Mouse (Mus musculus) midbrain, embryonic 16.5 days (tissue): ENCODE data around the gene Snx10. TPM values are rescaled to one million over a fixed set of nuclear protein-coding genes. Genes with fewer than 3 reads are reported as not detected.

Source experiments
- ATAC-seq: fragments of 200-750 bp; cut with Nextera tagmentation; 2 replicates; pipeline ENCODE4 v1.8.0; 2017; ENCODE audit warnings: moderate TSS enrichment
- H3K27ac ChIP-seq: fragments of 300-500 bp; sonication (generic); 2 replicates; pipeline ENCODE4 v1.5.1; 2014; ENCODE audit warnings: mild to moderate bottlenecking, low read length, mixed read lengths
- H3K27me3 ChIP-seq: fragments of 300-500 bp; sonication (generic); 2 replicates; pipeline ENCODE4 v1.6.1; 2014; ENCODE audit warnings: low read depth, low read length, mixed read lengths; ENCODE audit not compliant: control insufficient read depth, insufficient read depth
- H3K36me3 ChIP-seq: fragments of 300-500 bp; sonication (generic); 2 replicates; pipeline ENCODE4 v1.6.1; 2014; ENCODE audit warnings: mild to moderate bottlenecking, low read length, moderate library complexity, mixed read lengths; ENCODE audit not compliant: control insufficient read depth, insufficient read depth
- H3K4me1 ChIP-seq: fragments of 300-500 bp; sonication (generic); 2 replicates; pipeline ENCODE4 v1.6.1; 2014; ENCODE audit warnings: mild to moderate bottlenecking, low read length, mixed read lengths; ENCODE audit not compliant: control insufficient read depth, insufficient read depth
- H3K4me2 ChIP-seq: fragments of 300-500 bp; sonication (generic); 2 replicates; pipeline ENCODE4 v1.6.1; 2014; ENCODE audit warnings: mild to moderate bottlenecking, low read length, mixed read lengths
- H3K4me3 ChIP-seq: fragments of 300-500 bp; sonication (generic); 2 replicates; pipeline ENCODE4 v1.5.1; 2014; ENCODE audit warnings: low read depth, mild to moderate bottlenecking, low read length, moderate library complexity, mixed read lengths
- H3K9ac ChIP-seq: fragments of 300-500 bp; sonication (generic); 2 replicates; pipeline ENCODE4 v1.6.1; 2014; ENCODE audit warnings: low read depth, low read length, mixed read lengths
- H3K9me3 ChIP-seq: fragments of 300-500 bp; sonication (generic); replicated peaks from 2 replicates; pipeline ENCODE4 v1.6.1; 2014; ENCODE audit warnings: mild to moderate bottlenecking, low read length, mixed read lengths; ENCODE audit not compliant: control insufficient read depth, poor library complexity, severe bottlenecking
- WGBS: fragments of 180-500 bp; shearing (Covaris S2); extraction: QIAGEN DNeasy Blood & Tissue Kit; methylation state at CpG from one replicate; pipeline ENCODE4 v1.1.7; 2014; 5-methylcytosine and 5-hydroxymethylcytosine counted together
- polyA plus RNA-seq: library from polyadenylated mRNA; unstranded; fragments of >200 nt; fragmentation: Nextera tagmentation; extraction: Ambion mirVana; gene quantifications from 2 replicates; pipeline ENCODE4 v1.2.1, GENCODE M21; 2015

The Snx10 gene
- polyA plus RNA-seq, 1 experiment from 2014 or later, result 68.9 TPM

DNA sequence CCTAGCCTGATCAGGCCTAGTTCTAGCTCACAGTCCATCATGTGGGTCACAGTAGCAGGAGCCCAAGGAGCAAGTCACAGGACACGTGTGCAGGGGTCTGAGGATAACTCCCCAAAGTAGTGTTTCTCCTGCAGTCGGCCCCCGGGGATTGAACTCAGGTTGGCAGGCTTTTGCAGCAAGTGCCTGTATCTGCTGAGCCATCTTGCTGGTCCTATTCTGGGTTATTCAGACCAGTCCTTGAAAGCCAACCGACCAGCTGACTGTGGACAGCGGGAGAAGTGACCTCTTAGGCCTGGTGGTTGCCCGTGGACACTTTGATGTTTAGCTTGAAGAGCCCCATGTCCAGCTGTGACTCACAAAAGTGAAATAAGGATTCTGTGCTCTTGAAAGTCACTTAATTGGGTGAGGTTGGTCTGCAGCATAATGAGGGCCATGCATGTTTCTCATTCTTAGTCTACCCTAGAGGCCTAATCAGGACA, 20.0 kb downstream of the Snx10 start:
- ATAC-seq, result no peak

DNA sequence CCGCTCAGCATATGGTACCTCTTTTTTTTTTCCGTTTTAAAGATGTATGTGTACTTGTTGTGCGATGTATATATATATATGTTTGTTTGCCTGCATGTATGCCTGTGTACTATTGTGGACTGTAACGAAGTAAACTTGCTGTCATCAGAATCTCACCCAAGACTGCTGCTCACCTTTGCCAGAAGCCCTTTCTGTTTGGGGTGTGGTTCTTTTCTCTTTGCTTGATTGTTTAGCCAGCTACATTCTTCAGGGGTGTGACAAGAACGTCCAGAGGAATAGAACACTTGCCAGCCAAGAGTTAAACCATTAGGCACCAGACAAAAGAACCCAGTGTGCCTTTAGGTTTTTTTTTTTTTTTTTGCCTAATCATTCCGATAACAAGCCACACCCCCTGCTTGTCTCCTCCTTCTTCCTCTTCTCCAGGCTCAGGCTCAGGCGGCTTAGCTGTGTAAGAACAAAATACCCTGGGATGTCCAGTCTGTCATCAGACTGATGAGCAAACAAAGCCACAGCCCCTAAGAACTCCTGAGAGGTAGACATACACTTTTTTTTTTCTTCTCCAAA, 20.5 kb downstream of the Snx10 start:
- Histone ChIP-seq H3K9me3 (no peaks in the 10 kb centered on the region), H3K4me2 (no peak overlapping the region), H3K4me3 (no peak overlapping the region), H3K9ac (no peak overlapping the region), H3K27ac (no peak overlapping the region), H3K36me3 (no peaks in the 10 kb centered on the region), H3K27me3 (no peaks in the 10 kb centered on the region), H3K4me1 (peaks cover 5% of the 10 kb centered on the region)
- no peak for ATAC-seq
- 28% methylated on average over 7 of the region's 7 CpGs for WGBS

More for the DNA sequence above, 20.0 kb downstream of the Snx10 start:
- H3K27ac ChIP-seq, result no peak overlapping the region
- H3K9me3 ChIP-seq, result no peaks in the 10 kb centered on the region
- H3K36me3 ChIP-seq, result no peaks in the 10 kb centered on the region
- 31% methylated on average over 6 of the region's 6 CpGs for WGBS
- H3K27me3 ChIP-seq, result no peaks in the 10 kb centered on the region
- H3K4me2 ChIP-seq, result no peak overlapping the region
- no peak overlapping the region for H3K4me3 ChIP-seq
- H3K9ac ChIP-seq, result no peak overlapping the region
- H3K4me1 ChIP-seq, result peaks cover 5% of the 10 kb centered on the region

DNA sequence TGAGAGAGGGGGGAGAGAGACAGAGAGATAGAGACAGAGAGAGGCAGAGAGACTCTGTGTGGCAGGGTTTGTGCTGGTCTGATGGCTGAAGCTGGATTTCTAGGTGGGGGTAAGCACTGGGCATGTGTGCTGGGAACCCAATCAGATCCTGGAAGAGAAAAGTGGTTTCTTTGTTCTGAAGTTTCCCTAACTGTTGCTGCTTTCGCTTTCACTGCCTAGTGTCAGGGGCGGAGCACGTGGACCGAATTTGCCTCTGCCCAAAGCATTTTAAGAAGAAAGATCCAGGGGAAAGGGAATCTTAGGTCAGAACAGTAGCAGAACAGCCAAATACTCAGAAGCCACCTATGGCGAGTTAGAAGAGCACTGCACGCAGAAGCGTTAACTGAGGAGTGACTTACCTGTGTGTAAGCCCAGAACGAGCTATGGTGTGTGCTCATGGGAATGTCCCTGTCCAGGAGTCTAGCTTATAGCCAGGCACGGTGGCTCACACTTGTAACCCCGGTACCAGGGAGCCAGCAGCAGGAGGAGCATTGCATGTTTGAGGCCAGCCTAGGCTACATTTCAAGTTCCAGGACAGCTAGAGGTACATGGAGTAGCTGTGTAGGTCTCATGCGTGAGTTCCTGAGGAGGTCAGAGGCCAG, 21.6 kb downstream of the Snx10 start:
- ATAC-seq, result no peak
- 80% methylated on average over 11 of the region's 11 CpGs for WGBS

DNA sequence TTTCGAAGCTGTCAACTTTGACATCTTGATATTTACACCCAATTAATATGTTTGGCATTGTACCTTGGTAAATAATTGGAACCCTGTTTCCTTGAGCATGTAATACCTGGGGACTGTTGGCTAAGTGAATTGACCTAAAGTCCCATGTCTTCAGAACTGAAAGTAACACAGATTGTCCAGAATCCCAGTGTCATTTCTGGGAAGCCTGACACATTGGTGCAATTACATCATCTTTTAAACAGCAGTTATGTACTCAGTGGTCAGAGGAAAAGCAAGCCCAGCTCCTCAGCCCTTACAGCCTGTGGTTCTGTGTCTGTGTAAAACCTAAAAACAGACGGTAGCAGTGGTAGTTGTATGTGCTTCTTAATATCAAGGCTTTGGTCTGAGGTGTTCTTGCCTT, 22.4 kb downstream of the Snx10 start:
- Histone ChIP-seq H3K9ac (no peak overlapping the region), H3K36me3 (no peaks in the 10 kb centered on the region), H3K27ac (no peak overlapping the region), H3K4me1 (peaks cover 5% of the 10 kb centered on the region), H3K9me3 (no peaks in the 10 kb centered on the region), H3K27me3 (no peaks in the 10 kb centered on the region), H3K4me3 (no peak overlapping the region), H3K4me2 (no peak overlapping the region)
- 92% methylated on average over 2 of the region's 2 CpGs for WGBS
- ATAC-seq, result no peak

More for the DNA sequence above, 21.6 kb downstream of the Snx10 start:
- Histone ChIP-seq H3K9me3 (no peaks in the 10 kb centered on the region), H3K4me1 (peaks cover 5% of the 10 kb centered on the region), H3K27me3 (no peaks in the 10 kb centered on the region), H3K4me2 (no peak overlapping the region), H3K4me3 (no peak overlapping the region), H3K27ac (no peak overlapping the region), H3K9ac (no peak overlapping the region), H3K36me3 (no peaks in the 10 kb centered on the region)

DNA sequence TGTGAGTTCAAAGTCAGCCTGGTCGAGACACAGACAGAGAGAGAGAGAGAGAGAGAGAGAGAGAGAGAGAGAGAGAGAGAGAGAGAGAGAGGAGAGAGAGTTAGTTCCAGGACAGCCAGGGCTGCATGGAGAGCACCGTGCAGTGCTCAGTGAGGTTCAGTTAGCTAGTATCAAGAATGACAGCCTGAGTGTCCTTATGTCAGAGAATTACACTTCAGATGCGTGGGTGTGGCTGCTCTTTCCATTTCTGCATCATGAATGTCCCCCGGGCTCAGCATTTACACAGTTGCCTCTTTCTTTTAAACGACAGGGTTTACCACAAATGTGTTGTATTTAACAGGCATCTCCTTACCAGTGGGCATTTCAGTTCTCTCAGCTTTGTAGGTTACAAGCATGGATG, 25.1 kb downstream of the Snx10 start:
- Histone ChIP-seq H3K4me2 (no peak overlapping the region), H3K9me3 (no peaks in the 10 kb centered on the region), H3K9ac (no peak overlapping the region), H3K27ac (no peak overlapping the region), H3K27me3 (no peaks in the 10 kb centered on the region), H3K4me1 (peaks cover 5% of the 10 kb centered on the region), H3K36me3 (no peaks in the 10 kb centered on the region), H3K4me3 (no peak overlapping the region)
- ATAC-seq, result no peak
- WGBS, result 70% methylated on average over 5 of the region's 5 CpGs

DNA sequence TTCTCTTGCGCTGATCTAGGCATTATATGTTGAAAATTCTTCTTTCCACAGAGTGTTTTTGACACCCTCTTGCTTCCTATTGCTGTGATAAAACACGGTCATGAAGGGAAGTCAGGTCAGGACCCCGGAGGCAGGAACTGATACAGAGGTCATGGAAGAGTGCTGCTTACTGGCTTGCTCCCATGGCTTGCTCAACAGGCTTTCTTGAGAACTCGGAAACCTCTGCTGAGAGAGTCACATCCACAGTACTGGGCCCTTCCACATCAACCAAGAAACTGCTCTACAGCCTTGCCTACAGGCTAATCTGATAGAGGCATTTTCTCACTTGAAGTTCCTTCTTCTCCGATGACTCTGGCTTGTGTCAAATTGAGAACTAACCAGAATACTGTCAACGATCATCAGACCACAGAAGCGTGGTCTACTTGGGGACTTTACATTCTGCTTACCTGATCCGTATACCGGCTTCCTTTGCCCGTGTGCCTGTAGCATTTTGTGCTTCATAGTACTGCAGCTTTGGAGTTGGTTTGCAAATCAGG, 27.6 kb downstream of the Snx10 start:
- H3K9me3 ChIP-seq, result no peaks in the 10 kb centered on the region
- H3K4me3 ChIP-seq, result no peak overlapping the region
- 91% methylated on average over 10 of the region's 10 CpGs for WGBS
- H3K4me1 ChIP-seq, result no peaks in the 10 kb centered on the region
- no peak overlapping the region for H3K4me2 ChIP-seq
- no peak overlapping the region for H3K9ac ChIP-seq
- no peak for ATAC-seq
- H3K36me3 ChIP-seq, result no peaks in the 10 kb centered on the region
- H3K27ac ChIP-seq, result no peak overlapping the region
- H3K27me3 ChIP-seq, result no peaks in the 10 kb centered on the region

DNA sequence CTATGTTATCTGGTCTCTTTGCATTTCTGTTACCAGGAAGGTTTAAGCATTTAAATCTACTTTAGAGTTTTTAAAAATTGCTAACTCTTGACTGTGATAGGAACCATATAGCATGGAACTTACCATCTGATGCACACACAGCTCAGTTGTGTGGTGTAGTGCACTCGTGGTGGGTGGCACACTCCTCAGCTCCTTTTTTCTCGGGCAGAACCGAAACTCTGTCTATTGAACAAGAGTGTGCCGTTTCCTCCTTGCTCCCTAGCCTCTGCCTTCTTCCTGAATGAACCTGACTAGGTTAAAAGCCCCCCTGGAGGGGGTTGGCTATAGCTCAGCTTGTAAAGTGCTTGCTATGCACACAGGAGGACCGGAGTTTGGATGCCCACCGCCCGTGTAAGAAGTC, 32.9 kb downstream of the Snx10 start:
- no peak for ATAC-seq
- H3K4me3 ChIP-seq, result no peak overlapping the region
- 91% methylated on average over 7 of the region's 7 CpGs for WGBS
- H3K27me3 ChIP-seq, result no peaks in the 10 kb centered on the region
- H3K9me3 ChIP-seq, result no peaks in the 10 kb centered on the region
- H3K4me1 ChIP-seq, result no peaks in the 10 kb centered on the region
- H3K27ac ChIP-seq, result no peak overlapping the region
- H3K4me2 ChIP-seq, result no peak overlapping the region
- H3K36me3 ChIP-seq, result no peaks in the 10 kb centered on the region
- H3K9ac ChIP-seq, result no peak overlapping the region

DNA sequence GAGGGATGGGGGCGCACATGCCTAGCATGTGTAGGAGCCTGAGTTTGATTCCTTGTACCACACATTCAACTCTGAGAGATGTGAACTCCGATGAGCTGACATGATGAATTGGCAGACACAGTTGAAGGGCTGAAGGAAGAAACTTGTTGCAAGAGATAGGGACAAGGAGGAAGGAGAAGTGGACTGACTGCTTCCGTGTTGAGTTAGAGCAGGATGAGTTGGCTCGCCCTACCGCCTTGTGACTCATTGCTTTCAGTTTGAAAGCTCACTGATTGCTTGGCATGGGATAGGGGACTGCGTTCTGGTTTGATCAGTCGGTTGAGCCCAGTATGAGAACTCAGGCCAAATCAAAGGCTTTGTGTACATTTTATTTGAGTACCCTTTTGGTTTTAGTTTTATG, 34.6 kb downstream of the Snx10 start:
- Histone ChIP-seq H3K36me3 (no peaks in the 10 kb centered on the region), H3K27ac (no peak overlapping the region), H3K4me3 (no peak overlapping the region), H3K9ac (no peak overlapping the region), H3K9me3 (no peaks in the 10 kb centered on the region), H3K4me2 (no peak overlapping the region), H3K4me1 (no peaks in the 10 kb centered on the region), H3K27me3 (no peaks in the 10 kb centered on the region)
- ATAC-seq, result no peak
- 95% methylated on average over 7 of the region's 7 CpGs for WGBS
